Mouse (Mus musculus) layer of hippocampus, adult 18-20 months (tissue): ENCODE measurements around the gene Fam78b. TPM values are rescaled to one million over a fixed set of nuclear protein-coding genes. Genes with fewer than 3 reads are reported as not detected.

Experiments
- DNase-seq, 2 experiments: peaks; one replicate each; pipeline ENCODE4 v3.0.0; 2022; ENCODE audit warnings: low spot score in 2 of 2
- long read RNA-seq: library from polyadenylated mRNA; stranded (forward); transcript quantifications from one replicate; pipeline ENCODE4 v2.0.0, GENCODE M21; 2021
- total RNA-seq, 2 experiments: library from RNA; stranded (reverse); gene quantifications; 2 replicates each; pipeline ENCODE4 v1.2.3; 2021

Gene Fam78b
- total RNA-seq = 10 to 100 TPM; 23.1 to 23.3 TPM
- long read RNA-seq, full-length matches to known transcripts = 20 of 23 reads
- long read RNA-seq, partial matches to known transcripts = 1 of 23 reads
- long read RNA-seq, other reads (novel, unspliced or antisense) = 2 of 23 reads

GRCm38 (mm10) chr1:167001174-167001843 lies at the start of gene Fam78b:
TSS of gene Fam78b (plus strand) at chr1:167001417.
- peak in 1 of 2 experiments; percentile 38 for DNase-seq

GRCm38 (mm10) chr1:166964508-166964907 lies 36.7 kb upstream of the Fam78b start:
- no peak for DNase-seq

- no peak for DNase-seq
Observed at GRCm38 (mm10) chr1:166968271-166968670, 32.9 kb upstream of the Fam78b start.

GRCm38 (mm10) chr1:166973731-166974130 lies 27.5 kb upstream of the Fam78b start:
- no peak for DNase-seq

GRCm38 (mm10) chr1:166978611-166979010 lies 22.6 kb upstream of the Fam78b start:
- no peak for DNase-seq

- no peak for DNase-seq
Observed at GRCm38 (mm10) chr1:166994266-166994665, 7.0 kb upstream of the Fam78b start.

- no peak for DNase-seq
Observed at GRCm38 (mm10) chr1:166996250-166996649, 5.0 kb upstream of the Fam78b start.

- DNase-seq = no peak
Observed at GRCm38 (mm10) chr1:166996811-166997210, 4.4 kb upstream of the Fam78b start.

GRCm38 (mm10) chr1:167000529-167001173 lies 566 bp upstream of the Fam78b start:
- DNase-seq = peak; percentile 49 to 65

- DNase-seq = peak in 1 of 2 experiments; percentile 32
Observed at GRCm38 (mm10) chr1:167001844-167002485, 748 bp downstream of the Fam78b start.

- peak in 1 of 2 experiments; percentile 16 for DNase-seq
Observed at GRCm38 (mm10) chr1:167002486-167002850, 1.3 kb downstream of the Fam78b start.

- no peak for DNase-seq
Observed at GRCm38 (mm10) chr1:167004621-167005020, 3.4 kb downstream of the Fam78b start.

- no peak for DNase-seq
Observed at GRCm38 (mm10) chr1:167007341-167007740, 6.1 kb downstream of the Fam78b start.

- no peak for DNase-seq
Observed at GRCm38 (mm10) chr1:167010190-167010589, 9.0 kb downstream of the Fam78b start.

- no peak for DNase-seq
Observed at GRCm38 (mm10) chr1:167011301-167011700, 10.1 kb downstream of the Fam78b start.

- no peak for DNase-seq
Observed at GRCm38 (mm10) chr1:167012616-167013015, 11.4 kb downstream of the Fam78b start.

GRCm38 (mm10) chr1:167013234-167013864 lies 12.1 kb downstream of the Fam78b start:
- peak in 1 of 2 experiments; percentile 11 for DNase-seq

GRCm38 (mm10) chr1:167016269-167016668 lies 15.1 kb downstream of the Fam78b start:
- no peak for DNase-seq

GRCm38 (mm10) chr1:167022001-167022424 lies 20.8 kb downstream of the Fam78b start:
- DNase-seq = peak in 1 of 2 experiments; percentile 30

GRCm38 (mm10) chr1:167022541-167023121 lies 21.4 kb downstream of the Fam78b start:
- no peak for DNase-seq

GRCm38 (mm10) chr1:167023794-167024193 lies 22.6 kb downstream of the Fam78b start:
- DNase-seq = no peak
